Mouse (Mus musculus): ENCODE measurements around the gene Abhd14a. TPM values are rescaled to one million over a fixed set of nuclear protein-coding genes. Genes with fewer than 3 reads are reported as not detected.

Gene Abhd14a
- polyA plus RNA-seq, 1 experiment from 2014 or later: 50.5 TPM

- WGBS: 65% methylated on average over 5 of the region's 5 CpGs
- peaks cover 24% of the 10 kb centered on the region for H3K36me3 ChIP-seq
- H3K27me3 ChIP-seq: no peaks in the 10 kb centered on the region
- H3K4me3 ChIP-seq: no peak overlapping the region
- ATAC-seq (replicated peaks; ENCODE audit: insufficient number of reproducible peaks, insufficient read depth, low FRiP score, low read depth): no peak
- H3K27ac ChIP-seq: 0 out of 2 replicates have a peak overlapping the region, but pooled peaks have one; percentile 62
- H3K4me2 ChIP-seq: no peak overlapping the region
- peaks cover 55% of the 10 kb centered on the region for H3K4me1 ChIP-seq (replicated peaks)
- no peak overlapping the region for H3K9ac ChIP-seq
- H3K9me3 ChIP-seq (replicated peaks): no peaks in the 10 kb centered on the region
These were observed 10.4 kb upstream of the Abhd14a start for GRCm38 (mm10) chr9:106457920-106458319.

GRCm38 (mm10) chr9:106457163-106457559 is 9.7 kb upstream of the Abhd14a start:
- H3K9ac ChIP-seq: peak overlapping the region; percentile 32; the same call in 1 of the 2 replicates
- peak overlapping the region; percentile 62 for H3K27ac ChIP-seq
- 52% methylated on average over 9 of the region's 9 CpGs for WGBS

GRCm38 (mm10) chr9:106456325-106457162 is 9.1 kb upstream of the Abhd14a start:
- 36% methylated on average over 15 of the region's 15 CpGs for WGBS
- Histone ChIP-seq H3K27me3 (no peaks in the 10 kb centered on the region), H3K4me1 (replicated peaks) (peaks cover 62% of the 10 kb centered on the region), H3K9me3 (replicated peaks) (no peaks in the 10 kb centered on the region), H3K36me3 (peaks cover 14% of the 10 kb centered on the region), H3K27ac (peak overlapping the region; percentile 62), H3K4me3 (0 out of 2 replicates have a peak overlapping the region, but pooled peaks have one; percentile 4), H3K9ac (peak overlapping the region; percentile 32; the same call in 1 of the 2 replicates), H3K4me2 (peak overlapping the region; percentile 95)
- no peak for ATAC-seq (replicated peaks; ENCODE audit: insufficient number of reproducible peaks, insufficient read depth, low FRiP score, low read depth)

More at GRCm38 (mm10) chr9:106457163-106457559, 9.7 kb upstream of the Abhd14a start:
- no peak for ATAC-seq (replicated peaks; ENCODE audit: insufficient number of reproducible peaks, insufficient read depth, low FRiP score, low read depth)
- H3K4me1 ChIP-seq (replicated peaks): peaks cover 62% of the 10 kb centered on the region
- no peaks in the 10 kb centered on the region for H3K9me3 ChIP-seq (replicated peaks)
- H3K4me2 ChIP-seq: peak overlapping the region; percentile 95
- peaks cover 20% of the 10 kb centered on the region for H3K36me3 ChIP-seq
- 0 out of 2 replicates have a peak overlapping the region, but pooled peaks have one; percentile 4 for H3K4me3 ChIP-seq
- H3K27me3 ChIP-seq: no peaks in the 10 kb centered on the region

GRCm38 (mm10) chr9:106454888-106455681 is 7.6 kb upstream of the Abhd14a start:
- peak overlapping the region; percentile 79 for H3K9ac ChIP-seq
- H3K27me3 ChIP-seq: no peaks in the 10 kb centered on the region
- WGBS: 3% methylated on average over 17 of the region's 17 CpGs
- peak overlapping the region; percentile 76 for H3K4me3 ChIP-seq
- H3K9me3 ChIP-seq (replicated peaks): no peaks in the 10 kb centered on the region
- H3K4me2 ChIP-seq: peak overlapping the region; percentile 95
- H3K27ac ChIP-seq: peak overlapping the region; percentile 91
- H3K4me1 ChIP-seq (replicated peaks): peaks cover 71% of the 10 kb centered on the region
- no peak for ATAC-seq (replicated peaks; ENCODE audit: insufficient number of reproducible peaks, insufficient read depth, low FRiP score, low read depth)
- H3K36me3 ChIP-seq: peaks cover 3% of the 10 kb centered on the region

- ATAC-seq (replicated peaks; ENCODE audit: insufficient number of reproducible peaks, insufficient read depth, low FRiP score, low read depth): no peak; the same call in 1 of the 2 replicates
- 4% methylated on average over 14 of the region's 20 CpGs for WGBS
- H3K4me1 ChIP-seq (replicated peaks): peaks cover 75% of the 10 kb centered on the region
- no peaks in the 10 kb centered on the region for H3K36me3 ChIP-seq
- H3K9me3 ChIP-seq (replicated peaks): no peaks in the 10 kb centered on the region
- peak overlapping the region; percentile 95 for H3K4me2 ChIP-seq
- peak overlapping the region; percentile 91 for H3K27ac ChIP-seq
- H3K4me3 ChIP-seq: peak overlapping the region; percentile 76
- no peaks in the 10 kb centered on the region for H3K27me3 ChIP-seq
- H3K9ac ChIP-seq: peak overlapping the region; percentile 79
These were observed 6.7 kb upstream of the Abhd14a start for GRCm38 (mm10) chr9:106454071-106454761.

- Histone ChIP-seq H3K36me3 (no peaks in the 10 kb centered on the region), H3K27me3 (no peaks in the 10 kb centered on the region), H3K4me3 (peak within 1 kb of the TSS; percentile 76), H3K9ac (peak within 1 kb of the TSS; percentile 79), H3K4me1 (replicated peaks) (peaks cover 80% of the 10 kb centered on the region), H3K9me3 (replicated peaks) (no peaks in the 10 kb centered on the region), H3K4me2 (peak within 1 kb of the TSS; percentile 95), H3K27ac (peak within 1 kb of the TSS; percentile 91)
- under 1% methylated on average over 44 of the region's 74 CpGs for WGBS
- peak; percentile 72 for ATAC-seq (replicated peaks; ENCODE audit: insufficient number of reproducible peaks, insufficient read depth, low FRiP score, low read depth)
These were observed 6.0 kb upstream of the Abhd14a start, which contains the start of gene Pcbp4 for GRCm38 (mm10) chr9:106453271-106454070. Gene Pcbp4 (plus strand): TSS chr9:106453291.

- Histone ChIP-seq H3K27me3 (no peaks in the 10 kb centered on the region), H3K27ac (peak overlapping the region; percentile 91), H3K9me3 (replicated peaks) (no peaks in the 10 kb centered on the region), H3K9ac (0 out of 2 replicates have a peak overlapping the region, but pooled peaks have one; percentile 7), H3K4me3 (peak overlapping the region; percentile 76), H3K4me2 (peak overlapping the region; percentile 95), H3K36me3 (no peaks in the 10 kb centered on the region), H3K4me1 (replicated peaks) (peaks cover 79% of the 10 kb centered on the region)
- WGBS: 7% methylated on average over 7 of the region's 7 CpGs
- no peak for ATAC-seq (replicated peaks; ENCODE audit: insufficient number of reproducible peaks, insufficient read depth, low FRiP score, low read depth)
These were observed 5.3 kb upstream of the Abhd14a start for GRCm38 (mm10) chr9:106452821-106453220.

- Histone ChIP-seq H3K9ac (no peak overlapping the region), H3K4me3 (no peak overlapping the region), H3K9me3 (replicated peaks) (no peaks in the 10 kb centered on the region), H3K27me3 (no peaks in the 10 kb centered on the region), H3K36me3 (no peaks in the 10 kb centered on the region), H3K4me2 (peak overlapping the region; percentile 95; the same call in 1 of the 2 replicates), H3K27ac (no peak overlapping the region), H3K4me1 (replicated peaks) (peaks cover 79% of the 10 kb centered on the region)
- ATAC-seq (replicated peaks; ENCODE audit: insufficient number of reproducible peaks, insufficient read depth, low FRiP score, low read depth): no peak
- 41% methylated on average over 6 of the region's 6 CpGs for WGBS
These were observed 4.9 kb upstream of the Abhd14a start for GRCm38 (mm10) chr9:106452351-106452750.

- Histone ChIP-seq H3K4me1 (replicated peaks) (peaks cover 75% of the 10 kb centered on the region), H3K27ac (no peak overlapping the region), H3K4me2 (no peak overlapping the region), H3K9me3 (replicated peaks) (no peaks in the 10 kb centered on the region), H3K9ac (no peak overlapping the region), H3K4me3 (no peak overlapping the region), H3K27me3 (no peaks in the 10 kb centered on the region), H3K36me3 (no peaks in the 10 kb centered on the region)
- WGBS: 51% methylated on average over 2 of the region's 2 CpGs
- ATAC-seq (replicated peaks; ENCODE audit: insufficient number of reproducible peaks, insufficient read depth, low FRiP score, low read depth): no peak
These were observed 4.4 kb upstream of the Abhd14a start for GRCm38 (mm10) chr9:106451899-106452298.

GRCm38 (mm10) chr9:106451298-106451697 is 3.8 kb upstream of the Abhd14a start:
- Histone ChIP-seq H3K4me2 (no peak overlapping the region), H3K27me3 (no peaks in the 10 kb centered on the region), H3K9me3 (replicated peaks) (no peaks in the 10 kb centered on the region), H3K27ac (no peak overlapping the region), H3K9ac (no peak overlapping the region), H3K4me3 (no peak overlapping the region), H3K36me3 (no peaks in the 10 kb centered on the region), H3K4me1 (replicated peaks) (peaks cover 72% of the 10 kb centered on the region)
- WGBS: 71% methylated on average over 11 of the region's 11 CpGs
- no peak for ATAC-seq (replicated peaks; ENCODE audit: insufficient number of reproducible peaks, insufficient read depth, low FRiP score, low read depth)
